Mouse (Mus musculus): ENCODE results near the gene Rrp1b. TPM values are rescaled to one million over a fixed set of nuclear protein-coding genes. Genes with fewer than 3 reads are reported as not detected.

Rrp1b gene
- 38.0 and 46.3 TPM in 2 replicates for polyA plus RNA-seq (2015; fragmentation: Nextera tagmentation; extraction: Ambion mirVana)

DNA sequence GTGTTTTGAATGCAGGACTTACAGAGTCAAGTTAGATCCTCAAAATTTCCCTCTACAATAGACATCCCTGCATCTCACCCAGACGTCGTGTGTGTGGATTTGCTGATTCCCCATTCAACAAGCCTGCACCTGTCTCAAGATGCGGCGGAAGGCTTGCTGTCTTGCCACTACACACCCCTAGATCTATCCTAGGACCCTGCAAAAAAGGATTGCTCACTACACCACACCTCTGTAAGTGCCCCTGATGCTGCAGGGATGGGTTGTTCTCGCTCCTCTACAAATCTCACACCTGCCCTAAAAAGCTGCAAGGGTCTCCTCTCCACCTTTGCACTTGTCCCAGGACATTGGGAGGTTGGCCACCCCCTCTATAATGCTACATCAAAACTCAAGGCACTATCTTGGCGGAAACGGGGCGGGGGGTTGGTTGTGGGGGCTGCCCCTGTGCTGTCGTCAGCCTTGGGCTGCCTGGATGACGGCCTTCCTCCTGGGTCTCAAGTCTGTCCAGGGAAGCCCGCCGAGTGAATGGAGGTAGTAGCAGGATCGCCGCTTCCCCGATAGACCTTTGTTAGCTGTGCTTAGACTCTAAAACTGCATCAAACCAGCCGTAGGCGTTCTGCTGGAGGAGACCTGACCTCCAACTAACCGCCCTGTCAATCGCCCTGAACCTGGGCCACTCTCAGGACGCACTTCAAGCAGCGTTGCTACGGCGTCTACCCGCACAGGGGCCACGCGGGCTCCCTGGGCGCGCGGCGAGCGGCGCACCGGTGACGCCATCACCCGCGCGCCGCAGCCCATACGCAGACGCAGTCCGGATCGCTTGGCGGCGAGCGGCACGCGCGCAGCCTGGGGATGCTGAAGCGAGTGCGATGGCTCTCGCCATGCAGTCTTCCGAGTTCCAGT is at the start of gene Rrp1b, which contains the start of gene Hsf2bp:
Gene Rrp1b, plus strand, starts transcription at position 492 of the 900 bp plus-strand sequence.
Gene Hsf2bp, minus strand, starts transcription at position 741 of the 900 bp plus-strand sequence.
- no peak for TF ChIP-seq CTCF (IDR thresholded peaks at IDR 0.05; ENCODE audit: low read depth)
- peak; percentile 85 for DNase-seq (ENCODE audit: low spot score)
- Histone ChIP-seq H3K27ac (peak within 1 kb of the TSS; percentile 82), H3K36me3 (ENCODE audit: insufficient read depth, low read length) (0 out of 2 replicates have a peak, but pooled peaks cover 5% of the 10 kb centered on the region), H3K4me3 (replicated peaks; ENCODE audit: low read depth, low read length) (peak within 1 kb of the TSS; percentile 93), H3K9me3 (replicated peaks; ENCODE audit: low read length) (no peaks in the 10 kb centered on the region), H3K27me3 (ENCODE audit: insufficient read depth, low read length) (no peaks in the 10 kb centered on the region), H3K4me2 (ENCODE audit: low read length) (peak within 1 kb of the TSS; percentile 96), H3K4me1 (replicated peaks; ENCODE audit: insufficient read depth, low read length) (peaks cover 21% of the 10 kb centered on the region; the same call in 1 of the 2 replicates), H3K9ac (ENCODE audit: low read depth, low read length) (peak within 1 kb of the TSS; percentile 77)
- 5% methylated on average over 52 of the region's 52 CpGs for WGBS
- peak; percentile 93 for ATAC-seq (replicated peaks; ENCODE audit: low FRiP score, low read depth)

DNA sequence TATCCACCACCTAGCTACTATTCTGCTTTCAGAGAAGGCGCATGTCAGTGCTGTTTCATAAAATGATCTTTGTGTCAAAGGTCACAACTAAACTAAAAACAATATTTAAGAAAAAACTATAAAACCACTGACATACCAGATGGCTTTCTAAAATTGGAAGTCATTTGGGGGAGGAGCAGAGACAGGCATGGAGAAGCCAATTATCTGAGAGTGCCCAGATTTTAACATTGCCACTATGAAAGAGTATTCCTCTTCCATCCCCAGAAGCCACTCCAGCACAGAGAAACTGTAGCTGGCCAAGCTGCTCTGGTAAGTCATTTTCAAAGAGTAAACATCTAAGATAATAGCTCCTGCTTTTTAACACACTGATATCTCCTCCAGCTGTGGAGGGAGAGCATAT is 49.0 kb upstream of the Rrp1b start:
- H3K27ac ChIP-seq = no peak overlapping the region
- H3K4me3 ChIP-seq (replicated peaks; ENCODE audit: low read depth, low read length) = no peak overlapping the region
- H3K4me1 ChIP-seq (replicated peaks; ENCODE audit: insufficient read depth, low read length) = no peaks in the 10 kb centered on the region

DNA sequence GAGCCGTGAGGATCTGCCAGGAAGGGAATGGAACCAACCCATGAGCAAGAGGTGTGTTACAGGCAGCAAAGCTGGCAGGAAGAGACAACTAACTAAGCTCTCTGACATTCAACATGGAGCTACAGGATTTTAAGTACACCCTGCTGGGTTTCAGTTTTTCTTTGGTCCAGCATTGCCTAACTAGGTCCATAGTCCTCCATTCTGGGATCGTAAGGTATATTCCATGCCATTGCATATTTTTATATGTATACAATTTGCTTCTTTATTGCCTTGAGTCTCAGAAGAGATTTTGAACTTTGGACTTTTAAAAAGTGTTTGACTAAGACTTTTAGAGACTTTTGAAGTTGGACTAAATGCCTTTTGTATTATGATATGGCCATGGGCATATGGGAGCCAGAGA is 46.9 kb upstream of the Rrp1b start:
- Histone ChIP-seq H3K36me3 (ENCODE audit: insufficient read depth, low read length) (no peaks in the 10 kb centered on the region), H3K4me1 (replicated peaks; ENCODE audit: insufficient read depth, low read length) (no peaks in the 10 kb centered on the region), H3K27ac (no peak overlapping the region), H3K9me3 (replicated peaks; ENCODE audit: low read length) (no peaks in the 10 kb centered on the region), H3K4me2 (ENCODE audit: low read length) (no peak overlapping the region), H3K4me3 (replicated peaks; ENCODE audit: low read depth, low read length) (no peak overlapping the region), H3K9ac (ENCODE audit: low read depth, low read length) (no peak overlapping the region), H3K27me3 (ENCODE audit: insufficient read depth, low read length) (no peaks in the 10 kb centered on the region)
- TF ChIP-seq CTCF (IDR thresholded peaks at IDR 0.05; ENCODE audit: low read depth) = no peak
- ATAC-seq (replicated peaks; ENCODE audit: low FRiP score, low read depth) (no peak), DNase-seq (ENCODE audit: low spot score) (no peak)
- WGBS = 87% methylated on average over 2 of the region's 2 CpGs

More for the DNA sequence above, 49.0 kb upstream of the Rrp1b start:
- no peak for TF ChIP-seq CTCF (IDR thresholded peaks at IDR 0.05; ENCODE audit: low read depth)
- Histone ChIP-seq H3K36me3 (ENCODE audit: insufficient read depth, low read length) (no peaks in the 10 kb centered on the region), H3K4me2 (ENCODE audit: low read length) (no peak overlapping the region), H3K27me3 (ENCODE audit: insufficient read depth, low read length) (no peaks in the 10 kb centered on the region), H3K9ac (ENCODE audit: low read depth, low read length) (no peak overlapping the region), H3K9me3 (replicated peaks; ENCODE audit: low read length) (no peaks in the 10 kb centered on the region)
- ATAC-seq (replicated peaks; ENCODE audit: low FRiP score, low read depth) (no peak), DNase-seq (ENCODE audit: low spot score) (no peak)
- 74% methylated on average over 1 of the region's 1 CpGs for WGBS

DNA sequence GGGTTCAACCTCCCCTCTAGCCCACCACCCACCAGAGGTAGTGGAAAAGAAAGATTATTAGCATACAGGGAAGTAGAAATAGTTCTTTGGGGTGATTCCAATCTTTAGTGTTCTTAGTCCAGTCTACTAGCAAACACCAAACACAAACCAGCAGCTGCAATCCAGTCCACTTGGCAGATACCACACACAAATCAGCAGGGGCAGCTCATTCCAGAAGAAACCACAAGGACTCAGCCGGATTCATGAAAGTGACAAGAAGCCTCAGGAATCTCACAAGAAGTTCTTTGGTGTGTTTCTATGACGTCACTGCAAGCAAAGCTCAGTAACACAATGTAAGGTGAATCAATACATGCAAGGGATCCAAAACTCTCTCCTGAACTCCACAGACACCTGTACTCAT is 43.9 kb upstream of the Rrp1b start:
- Histone ChIP-seq H3K4me3 (replicated peaks; ENCODE audit: low read depth, low read length) (no peak overlapping the region), H3K36me3 (ENCODE audit: insufficient read depth, low read length) (no peaks in the 10 kb centered on the region), H3K9ac (ENCODE audit: low read depth, low read length) (no peak overlapping the region), H3K9me3 (replicated peaks; ENCODE audit: low read length) (no peaks in the 10 kb centered on the region), H3K4me1 (replicated peaks; ENCODE audit: insufficient read depth, low read length) (no peaks in the 10 kb centered on the region), H3K27me3 (ENCODE audit: insufficient read depth, low read length) (no peaks in the 10 kb centered on the region), H3K4me2 (ENCODE audit: low read length) (no peak overlapping the region), H3K27ac (no peak overlapping the region)
- ATAC-seq (replicated peaks; ENCODE audit: low FRiP score, low read depth) (no peak), DNase-seq (ENCODE audit: low spot score) (no peak)
- no peak for TF ChIP-seq CTCF (IDR thresholded peaks at IDR 0.05; ENCODE audit: low read depth)
- 76% methylated on average over 2 of the region's 2 CpGs for WGBS

DNA sequence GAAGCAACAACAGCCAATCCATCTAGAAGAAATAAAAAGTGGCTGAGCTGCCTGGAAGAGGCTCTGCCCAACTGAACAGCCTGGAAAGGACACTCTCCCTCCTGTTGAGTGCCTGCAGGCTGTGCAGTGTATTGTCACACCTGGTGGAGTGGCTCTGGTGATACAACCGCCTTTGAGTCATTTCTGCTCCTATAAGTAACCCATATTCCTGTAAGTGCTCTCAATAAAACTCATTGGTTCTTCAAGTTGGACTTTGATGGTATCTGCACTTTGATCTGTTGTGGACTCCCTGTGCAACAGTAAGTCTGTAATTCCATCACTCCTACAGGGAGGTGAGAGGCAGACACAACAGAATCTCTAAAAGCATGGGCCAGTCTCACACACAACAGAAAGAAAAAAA is 42.5 kb upstream of the Rrp1b start:
- Histone ChIP-seq H3K27ac (no peak overlapping the region), H3K9me3 (replicated peaks; ENCODE audit: low read length) (no peaks in the 10 kb centered on the region), H3K4me2 (ENCODE audit: low read length) (no peak overlapping the region), H3K4me3 (replicated peaks; ENCODE audit: low read depth, low read length) (no peak overlapping the region), H3K27me3 (ENCODE audit: insufficient read depth, low read length) (no peaks in the 10 kb centered on the region), H3K4me1 (replicated peaks; ENCODE audit: insufficient read depth, low read length) (no peaks in the 10 kb centered on the region), H3K36me3 (ENCODE audit: insufficient read depth, low read length) (no peaks in the 10 kb centered on the region), H3K9ac (ENCODE audit: low read depth, low read length) (no peak overlapping the region)
- ATAC-seq (replicated peaks; ENCODE audit: low FRiP score, low read depth) = no peak
- 68% methylated on average over 1 of the region's 1 CpGs for WGBS
- no peak for TF ChIP-seq CTCF (IDR thresholded peaks at IDR 0.05; ENCODE audit: low read depth)
- no peak for DNase-seq (ENCODE audit: low spot score)

DNA sequence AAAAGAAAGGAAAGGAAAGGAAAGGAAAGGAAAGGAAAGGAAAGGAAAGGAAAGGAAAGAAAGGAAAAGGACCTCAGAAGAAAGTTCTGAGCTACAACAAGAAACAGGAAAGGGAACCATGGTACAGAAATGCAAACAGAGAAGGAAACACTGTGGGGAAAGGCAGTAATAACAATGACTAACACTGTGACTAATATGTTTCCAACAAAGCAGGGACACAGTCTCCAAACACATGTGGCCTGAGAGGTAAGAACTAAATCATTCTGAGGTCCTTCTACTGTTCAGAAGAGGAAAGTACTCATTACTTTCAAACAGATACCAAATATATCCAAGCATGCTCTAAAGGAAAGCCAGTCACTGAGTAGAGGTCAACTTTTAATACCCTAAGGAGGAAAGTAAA is 41.8 kb upstream of the Rrp1b start:
- no peak for TF ChIP-seq CTCF (IDR thresholded peaks at IDR 0.05; ENCODE audit: low read depth)
- H3K9me3 ChIP-seq (replicated peaks; ENCODE audit: low read length) = no peaks in the 10 kb centered on the region
- H3K27ac ChIP-seq = no peak overlapping the region
- DNase-seq (ENCODE audit: low spot score) (peak; percentile 17), ATAC-seq (replicated peaks; ENCODE audit: low FRiP score, low read depth) (no peak)
- no peak overlapping the region for H3K4me2 ChIP-seq (ENCODE audit: low read length)
- no peaks in the 10 kb centered on the region for H3K36me3 ChIP-seq (ENCODE audit: insufficient read depth, low read length)
- no peak overlapping the region for H3K4me3 ChIP-seq (replicated peaks; ENCODE audit: low read depth, low read length)
- no peaks in the 10 kb centered on the region for H3K4me1 ChIP-seq (replicated peaks; ENCODE audit: insufficient read depth, low read length)
- H3K9ac ChIP-seq (ENCODE audit: low read depth, low read length) = no peak overlapping the region
- H3K27me3 ChIP-seq (ENCODE audit: insufficient read depth, low read length) = no peaks in the 10 kb centered on the region

Data from kidney, postnatal 0 days (tissue).